Mouse (Mus musculus): ENCODE data around the gene Plin3. TPM values are rescaled to one million over a fixed set of nuclear protein-coding genes. Genes with fewer than 3 reads are reported as not detected.
A peak's percentile ranks its signal among the peaks of the same experiment; 100 is the strongest.

The Plin3 gene
- polyA plus RNA-seq (2015; fragmentation: Nextera tagmentation; extraction: Ambion mirVana): 87.5 and 106 TPM in 2 replicates

DNA sequence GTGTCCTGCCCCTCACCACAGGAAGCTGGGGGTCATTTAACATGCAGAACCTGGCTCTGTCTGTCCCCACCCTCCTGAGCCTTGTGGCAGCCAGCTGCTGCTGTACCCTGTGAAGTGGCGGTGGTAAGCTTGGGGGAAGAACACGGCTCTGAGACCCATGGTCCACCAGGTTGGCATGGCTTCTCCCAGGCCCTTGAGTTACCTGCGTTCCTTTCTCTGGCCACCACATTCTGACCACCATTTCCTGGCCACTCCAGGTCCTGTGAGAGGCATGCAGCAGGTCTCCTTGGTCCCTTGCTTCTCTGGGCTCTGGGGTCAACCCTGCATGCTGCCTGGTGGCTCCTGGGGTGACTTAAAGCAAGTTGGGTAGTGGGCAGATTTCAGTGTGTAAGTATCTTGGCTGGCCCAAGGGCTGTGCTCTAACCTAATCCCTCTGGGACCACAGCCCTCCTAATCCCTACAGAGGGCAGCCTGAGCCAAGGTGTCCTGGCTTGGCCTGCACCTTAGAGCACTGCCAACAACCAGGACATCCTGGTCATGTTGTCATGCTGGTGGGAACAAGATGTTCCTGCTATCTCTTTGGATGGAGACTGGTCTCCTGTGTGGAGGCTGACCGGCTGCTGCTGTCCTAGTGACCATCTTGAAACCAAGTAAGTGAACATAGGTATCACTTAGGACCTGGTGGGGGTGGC, at the start of gene Plin3:
Gene Plin3, minus strand, starts transcription at position 343 of the 692 bp plus-strand sequence.
- peak within 1 kb of the TSS; percentile 49 for H3K9ac ChIP-seq (replicated peaks; ENCODE audit: low read length)
- WGBS: 71% methylated on average over 4 of the region's 4 CpGs
- H3K4me1 ChIP-seq (ENCODE audit: insufficient read depth, low read length): peaks cover 41% of the 10 kb centered on the region

DNA sequence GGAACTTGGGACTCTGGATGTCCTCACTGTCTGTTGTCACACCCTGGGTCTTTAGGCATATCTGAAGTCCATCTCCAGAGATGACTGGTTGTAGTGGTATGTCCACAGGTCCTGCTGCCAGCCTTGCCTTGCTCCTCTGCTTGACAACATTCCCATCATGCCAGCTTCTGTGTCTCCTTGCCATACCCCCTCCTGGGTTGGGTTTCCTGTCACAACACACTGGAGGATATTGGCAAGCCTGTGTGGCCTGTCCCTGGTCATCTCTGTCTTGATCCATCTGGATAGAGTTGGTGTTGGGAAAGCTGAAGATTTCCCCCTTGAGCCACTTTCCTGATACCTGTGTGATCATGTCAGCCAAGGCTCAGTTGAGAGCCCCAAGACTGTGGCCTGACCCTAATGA, 48.0 kb upstream of the Plin3 start:
- Histone ChIP-seq H3K36me3 (ENCODE audit: insufficient read depth, low read length) (no peaks in the 10 kb centered on the region), H3K4me3 (ENCODE audit: low read length) (no peak overlapping the region), H3K9ac (replicated peaks; ENCODE audit: low read length) (no peak overlapping the region), H3K27ac (ENCODE audit: low read length) (no peak overlapping the region), H3K4me2 (replicated peaks; ENCODE audit: low read depth, low read length) (no peak overlapping the region), H3K27me3 (ENCODE audit: insufficient read depth, low read length) (no peaks in the 10 kb centered on the region), H3K4me1 (ENCODE audit: insufficient read depth, low read length) (peaks cover 5% of the 10 kb centered on the region; the same call in 1 of the 2 replicates), H3K9me3 (ENCODE audit: low read length) (no peaks in the 10 kb centered on the region)
- no peak for ATAC-seq (ENCODE audit: low FRiP score, low TSS enrichment)

More for the DNA sequence above, at the start of gene Plin3:
- Histone ChIP-seq H3K4me3 (ENCODE audit: low read length) (no peak within 1 kb of the TSS), H3K4me2 (replicated peaks; ENCODE audit: low read depth, low read length) (no peak within 1 kb of the TSS), H3K27me3 (ENCODE audit: insufficient read depth, low read length) (no peaks in the 10 kb centered on the region), H3K9me3 (ENCODE audit: low read length) (no peaks in the 10 kb centered on the region), H3K27ac (ENCODE audit: low read length) (peak within 1 kb of the TSS; percentile 98), H3K36me3 (ENCODE audit: insufficient read depth, low read length) (no peaks in the 10 kb centered on the region)
- no peak for ATAC-seq (ENCODE audit: low FRiP score, low TSS enrichment)

DNA sequence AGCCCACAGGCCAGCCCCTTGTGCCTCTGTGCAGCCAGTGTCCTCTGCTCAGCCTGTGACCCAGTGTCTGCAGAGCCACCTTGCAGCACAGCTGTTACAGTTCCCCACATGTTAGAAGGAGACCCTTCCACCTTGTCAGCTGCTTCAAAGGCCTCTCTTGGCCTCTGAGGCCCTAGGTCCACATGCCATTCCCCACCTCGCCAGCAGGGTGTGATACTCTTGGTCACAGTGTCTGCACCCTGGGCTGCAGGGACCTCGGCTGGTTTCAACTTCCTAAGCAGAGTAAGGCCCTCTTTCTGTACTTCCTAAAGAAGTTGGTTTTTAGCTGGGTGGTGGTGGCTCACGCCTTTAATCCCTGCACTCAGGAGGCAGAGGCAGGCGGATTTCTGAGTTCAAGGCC, 46.2 kb upstream of the Plin3 start:
- no peak overlapping the region for H3K4me2 ChIP-seq (replicated peaks; ENCODE audit: low read depth, low read length)
- H3K4me1 ChIP-seq (ENCODE audit: insufficient read depth, low read length): peaks cover 6% of the 10 kb centered on the region; the same call in 1 of the 2 replicates
- H3K9ac ChIP-seq (replicated peaks; ENCODE audit: low read length): no peak overlapping the region
- no peak overlapping the region for H3K27ac ChIP-seq (ENCODE audit: low read length)
- H3K27me3 ChIP-seq (ENCODE audit: insufficient read depth, low read length): no peaks in the 10 kb centered on the region
- H3K9me3 ChIP-seq (ENCODE audit: low read length): no peaks in the 10 kb centered on the region
- ATAC-seq (ENCODE audit: low FRiP score, low TSS enrichment): no peak
- WGBS: 63% methylated on average over 4 of the region's 4 CpGs
- no peaks in the 10 kb centered on the region for H3K36me3 ChIP-seq (ENCODE audit: insufficient read depth, low read length)
- H3K4me3 ChIP-seq (ENCODE audit: low read length): no peak overlapping the region

DNA sequence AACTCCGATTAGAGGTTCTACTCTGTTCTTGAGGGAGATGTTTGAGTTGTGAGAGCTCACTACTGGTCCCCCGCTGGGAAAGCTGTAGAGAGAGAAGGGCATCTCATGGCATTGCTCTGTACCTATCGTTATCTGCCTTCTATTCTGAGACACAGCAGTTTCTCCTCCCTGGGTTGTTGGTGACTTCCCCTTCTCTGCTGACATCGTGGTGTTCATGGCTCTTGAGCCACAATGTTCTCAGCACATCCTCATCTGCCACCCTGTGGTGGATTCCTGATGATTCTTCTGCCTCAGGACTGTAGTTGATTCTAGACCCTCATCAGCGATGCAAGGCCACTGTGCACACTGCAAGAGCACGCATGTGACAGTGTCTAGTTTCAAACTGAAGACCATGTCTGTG, 45.1 kb upstream of the Plin3 start:
- no peaks in the 10 kb centered on the region for H3K27me3 ChIP-seq (ENCODE audit: insufficient read depth, low read length)
- H3K27ac ChIP-seq (ENCODE audit: low read length): no peak overlapping the region
- no peak overlapping the region for H3K9ac ChIP-seq (replicated peaks; ENCODE audit: low read length)
- ATAC-seq (ENCODE audit: low FRiP score, low TSS enrichment): no peak
- no peaks in the 10 kb centered on the region for H3K9me3 ChIP-seq (ENCODE audit: low read length)
- no peak overlapping the region for H3K4me3 ChIP-seq (ENCODE audit: low read length)
- H3K4me1 ChIP-seq (ENCODE audit: insufficient read depth, low read length): peaks cover 6% of the 10 kb centered on the region; the same call in 1 of the 2 replicates
- H3K36me3 ChIP-seq (ENCODE audit: insufficient read depth, low read length): no peaks in the 10 kb centered on the region
- no peak overlapping the region for H3K4me2 ChIP-seq (replicated peaks; ENCODE audit: low read depth, low read length)
- 92% methylated on average over 6 of the region's 6 CpGs for WGBS

DNA sequence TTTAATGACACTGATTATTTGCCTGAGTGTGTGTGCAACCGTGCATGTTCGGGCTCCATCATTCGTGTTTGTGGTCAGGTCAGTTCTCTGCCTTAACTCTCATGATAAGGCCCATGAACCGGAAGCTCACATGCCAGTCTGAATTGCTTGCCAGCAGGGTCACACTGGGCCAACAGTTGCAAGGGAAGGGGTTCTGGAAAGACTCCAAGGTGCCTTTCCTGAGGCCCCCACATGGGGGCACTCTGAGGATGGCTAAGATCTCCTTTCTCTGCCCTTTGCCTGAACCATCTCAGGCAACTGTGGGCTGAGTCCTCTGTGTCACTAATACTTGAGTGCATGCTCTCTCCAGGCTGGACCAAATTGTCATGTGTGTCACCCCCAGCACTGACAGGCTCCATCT, 44.5 kb upstream of the Plin3 start:
- 30% methylated on average over 4 of the region's 4 CpGs for WGBS
- Histone ChIP-seq H3K4me2 (replicated peaks; ENCODE audit: low read depth, low read length) (no peak overlapping the region), H3K4me3 (ENCODE audit: low read length) (no peak overlapping the region), H3K9me3 (ENCODE audit: low read length) (no peaks in the 10 kb centered on the region), H3K9ac (replicated peaks; ENCODE audit: low read length) (no peak overlapping the region), H3K4me1 (ENCODE audit: insufficient read depth, low read length) (peaks cover 6% of the 10 kb centered on the region; the same call in 1 of the 2 replicates), H3K27me3 (ENCODE audit: insufficient read depth, low read length) (no peaks in the 10 kb centered on the region), H3K27ac (ENCODE audit: low read length) (no peak overlapping the region), H3K36me3 (ENCODE audit: insufficient read depth, low read length) (no peaks in the 10 kb centered on the region)
- ATAC-seq (ENCODE audit: low FRiP score, low TSS enrichment): no peak

DNA sequence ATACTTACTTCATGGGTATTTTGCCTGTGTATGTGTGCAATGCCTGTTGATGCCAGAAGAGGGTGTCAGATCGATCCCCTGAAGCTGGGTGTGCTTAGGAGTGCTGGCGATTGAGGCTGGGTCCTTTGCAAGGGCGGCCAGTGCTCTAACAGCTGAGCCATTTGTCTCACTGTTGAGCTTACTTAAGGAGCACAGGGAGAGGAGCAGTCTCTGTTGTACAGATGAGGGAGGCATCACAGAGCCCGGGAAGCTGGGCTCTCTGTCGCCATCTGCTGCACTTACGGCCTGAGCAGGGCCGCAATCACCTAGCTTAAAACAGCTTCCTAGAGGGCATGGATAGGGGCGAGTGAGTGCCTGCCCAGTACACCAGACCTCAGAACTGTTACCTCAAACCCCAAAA, 40.3 kb upstream of the Plin3 start:
- H3K9ac ChIP-seq (replicated peaks; ENCODE audit: low read length): no peak overlapping the region
- peaks cover 12% of the 10 kb centered on the region for H3K4me1 ChIP-seq (ENCODE audit: insufficient read depth, low read length)
- no peaks in the 10 kb centered on the region for H3K36me3 ChIP-seq (ENCODE audit: insufficient read depth, low read length)
- no peaks in the 10 kb centered on the region for H3K9me3 ChIP-seq (ENCODE audit: low read length)
- no peak overlapping the region for H3K27ac ChIP-seq (ENCODE audit: low read length)
- no peak overlapping the region for H3K4me2 ChIP-seq (replicated peaks; ENCODE audit: low read depth, low read length)
- ATAC-seq (ENCODE audit: low FRiP score, low TSS enrichment): no peak
- WGBS: 36% methylated on average over 8 of the region's 8 CpGs
- no peak overlapping the region for H3K4me3 ChIP-seq (ENCODE audit: low read length)
- H3K27me3 ChIP-seq (ENCODE audit: insufficient read depth, low read length): no peaks in the 10 kb centered on the region

DNA sequence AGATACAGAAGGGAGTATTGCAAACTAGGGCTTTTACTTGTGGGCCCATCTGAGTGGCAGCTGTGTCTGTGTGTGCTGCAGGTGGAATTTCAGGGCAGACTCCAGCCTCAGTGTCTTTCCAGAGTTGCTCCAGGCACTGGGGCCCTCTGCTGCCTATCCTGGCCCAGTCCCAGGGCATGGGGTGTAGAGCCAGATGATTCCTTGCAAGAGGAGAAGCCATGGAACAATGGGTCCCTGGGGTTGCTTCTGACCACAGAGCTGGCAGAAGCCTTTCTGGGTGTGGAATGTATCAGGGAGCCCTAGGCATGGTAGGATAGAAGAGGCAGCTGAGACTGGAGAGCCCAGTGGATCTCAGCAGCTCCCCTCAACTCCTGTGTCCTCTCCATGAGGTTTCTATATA, 38.6 kb upstream of the Plin3 start:
- no peak overlapping the region for H3K4me3 ChIP-seq (ENCODE audit: low read length)
- no peak overlapping the region for H3K27ac ChIP-seq (ENCODE audit: low read length)
- no peak overlapping the region for H3K4me2 ChIP-seq (replicated peaks; ENCODE audit: low read depth, low read length)
- H3K9me3 ChIP-seq (ENCODE audit: low read length): no peaks in the 10 kb centered on the region
- H3K36me3 ChIP-seq (ENCODE audit: insufficient read depth, low read length): no peaks in the 10 kb centered on the region
- no peaks in the 10 kb centered on the region for H3K27me3 ChIP-seq (ENCODE audit: insufficient read depth, low read length)
- no peak for ATAC-seq (ENCODE audit: low FRiP score, low TSS enrichment)
- no peak overlapping the region for H3K9ac ChIP-seq (replicated peaks; ENCODE audit: low read length)
- H3K4me1 ChIP-seq (ENCODE audit: insufficient read depth, low read length): peaks cover 23% of the 10 kb centered on the region

DNA sequence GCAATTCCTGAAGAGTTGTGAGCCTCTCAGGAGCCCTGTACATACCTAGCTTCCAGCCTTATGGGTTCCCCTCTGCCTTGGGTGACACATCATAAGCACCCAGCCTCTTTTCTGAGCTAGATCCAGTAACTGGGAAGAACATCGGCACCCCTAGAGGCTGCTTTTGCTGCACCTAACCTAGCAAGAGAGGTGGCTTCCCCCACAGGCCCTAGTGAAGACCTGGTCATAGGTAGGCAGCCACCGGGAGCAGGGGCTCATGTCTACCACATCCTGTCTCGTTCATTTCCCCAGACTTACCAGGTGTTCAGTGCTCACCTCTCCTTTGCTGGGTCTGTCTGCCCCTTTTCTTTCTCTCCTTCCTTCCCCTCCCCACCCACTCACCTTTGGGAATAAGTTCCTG, 37.7 kb upstream of the Plin3 start:
- Histone ChIP-seq H3K4me2 (replicated peaks; ENCODE audit: low read depth, low read length) (no peak overlapping the region), H3K9me3 (ENCODE audit: low read length) (no peaks in the 10 kb centered on the region), H3K36me3 (ENCODE audit: insufficient read depth, low read length) (no peaks in the 10 kb centered on the region), H3K27ac (ENCODE audit: low read length) (no peak overlapping the region), H3K9ac (replicated peaks; ENCODE audit: low read length) (no peak overlapping the region), H3K4me1 (ENCODE audit: insufficient read depth, low read length) (peaks cover 19% of the 10 kb centered on the region), H3K4me3 (ENCODE audit: low read length) (no peak overlapping the region), H3K27me3 (ENCODE audit: insufficient read depth, low read length) (no peaks in the 10 kb centered on the region)
- WGBS: 62% methylated on average over 3 of the region's 3 CpGs
- ATAC-seq (ENCODE audit: low FRiP score, low TSS enrichment): no peak

DNA sequence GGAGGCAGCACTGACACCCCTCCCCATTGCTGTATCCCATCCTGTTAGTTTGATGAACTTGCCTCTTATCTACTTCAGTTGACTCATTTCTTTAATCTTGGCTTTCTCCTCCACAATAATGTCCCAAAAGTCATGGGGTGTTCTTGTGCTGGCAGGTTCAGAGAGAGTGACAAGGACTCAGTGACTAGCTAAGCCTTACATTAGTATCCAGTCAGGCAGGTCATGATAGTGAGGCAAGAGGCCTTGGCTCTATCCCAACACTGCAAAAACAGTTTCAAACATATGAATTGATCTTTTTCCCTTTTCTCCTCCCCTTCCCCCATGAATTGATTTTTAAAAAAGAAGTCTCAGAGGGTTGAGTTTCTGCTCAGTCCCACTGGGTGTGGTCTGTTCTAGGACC, 36.6 kb upstream of the Plin3 start:
- no peak for ATAC-seq (ENCODE audit: low FRiP score, low TSS enrichment)

DNA sequence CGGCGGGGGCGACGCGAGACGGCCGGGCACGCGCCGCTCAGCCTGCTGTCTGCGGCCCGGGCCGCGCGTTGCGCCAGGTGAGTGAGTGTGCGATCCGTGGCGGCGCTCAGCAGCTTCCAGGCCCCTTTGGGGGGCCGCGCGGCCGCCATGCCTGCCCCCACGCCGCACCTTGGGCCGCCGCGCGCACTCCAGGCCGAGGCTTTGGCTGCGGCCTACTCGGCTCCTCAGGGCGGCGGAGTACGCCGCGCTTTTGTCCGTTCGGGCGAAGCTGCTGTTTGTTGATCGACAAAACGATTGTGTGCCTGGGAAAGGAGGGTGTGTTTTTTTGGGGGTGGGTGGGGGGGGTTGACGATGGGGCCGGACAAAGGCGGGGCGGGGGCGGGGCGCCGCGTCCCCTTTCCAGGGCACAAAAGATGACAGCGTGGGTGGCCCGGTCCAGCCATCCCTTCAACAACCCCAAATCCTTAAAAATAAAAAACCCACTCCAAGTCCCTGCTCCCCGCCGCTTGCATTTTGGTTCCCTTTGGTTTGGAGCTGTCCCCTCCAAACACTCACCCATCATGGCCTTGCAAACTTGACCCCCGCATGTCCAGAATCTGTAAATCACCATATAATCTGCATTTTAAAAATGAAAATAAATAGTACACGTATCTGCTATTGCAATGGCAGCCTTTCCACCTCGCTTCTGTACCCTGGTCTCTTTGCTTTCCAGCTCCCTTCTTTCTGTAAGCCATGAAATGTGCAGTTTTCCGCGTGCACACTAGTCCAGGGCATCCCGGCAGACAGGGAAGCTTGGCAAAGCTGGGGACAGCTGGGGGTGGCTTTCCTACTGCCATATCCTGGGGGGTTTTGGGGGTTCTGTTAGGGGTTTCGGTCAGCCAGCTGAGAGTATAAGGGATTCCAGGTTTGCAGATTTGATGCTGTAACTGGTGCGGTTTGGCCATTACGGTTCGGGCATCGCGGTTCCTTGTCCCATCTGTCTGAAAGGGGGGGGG, 33.8 kb upstream of the Plin3 start:
- peak overlapping the region; percentile 85 for H3K9ac ChIP-seq (replicated peaks; ENCODE audit: low read length)
- H3K27ac ChIP-seq (ENCODE audit: low read length): peak overlapping the region; percentile 87
- 2% methylated on average over 51 of the region's 67 CpGs for WGBS

More for the DNA sequence above, 36.6 kb upstream of the Plin3 start:
- Histone ChIP-seq H3K36me3 (ENCODE audit: insufficient read depth, low read length) (no peaks in the 10 kb centered on the region), H3K27ac (ENCODE audit: low read length) (no peak overlapping the region), H3K4me1 (ENCODE audit: insufficient read depth, low read length) (peaks cover 24% of the 10 kb centered on the region), H3K4me3 (ENCODE audit: low read length) (no peak overlapping the region), H3K9ac (replicated peaks; ENCODE audit: low read length) (no peak overlapping the region), H3K27me3 (ENCODE audit: insufficient read depth, low read length) (no peaks in the 10 kb centered on the region), H3K9me3 (ENCODE audit: low read length) (no peaks in the 10 kb centered on the region), H3K4me2 (replicated peaks; ENCODE audit: low read depth, low read length) (no peak overlapping the region)

More for the DNA sequence above, 33.8 kb upstream of the Plin3 start:
- Histone ChIP-seq H3K4me3 (ENCODE audit: low read length) (peak overlapping the region; percentile 68), H3K36me3 (ENCODE audit: insufficient read depth, low read length) (peaks cover 13% of the 10 kb centered on the region), H3K27me3 (ENCODE audit: insufficient read depth, low read length) (no peaks in the 10 kb centered on the region), H3K9me3 (ENCODE audit: low read length) (no peaks in the 10 kb centered on the region), H3K4me2 (replicated peaks; ENCODE audit: low read depth, low read length) (peak overlapping the region; percentile 96), H3K4me1 (ENCODE audit: insufficient read depth, low read length) (peaks cover 24% of the 10 kb centered on the region)
- ATAC-seq (ENCODE audit: low FRiP score, low TSS enrichment): peak; percentile 41

Measured in kidney, embryonic 16.5 days (tissue).